Mouse (Mus musculus): ENCODE measurements around the gene Acsbg1. TPM values are rescaled to one million over a fixed set of nuclear protein-coding genes. Genes with fewer than 3 reads are reported as not detected.

The Acsbg1 gene
- polyA plus RNA-seq (2014; fragmentation: Nextera tagmentation; extraction: Ambion mirVana): 14.7 and 16.8 TPM in 2 replicates

GRCm38 (mm10) chr9:54661605-54662377 lies at the start of gene Acsbg1:
Acsbg1 (minus strand) TSS chr9:54661870.
- Histone ChIP-seq H3K27ac (replicated peaks; ENCODE audit: low read depth, low read length) (peak within 1 kb of the TSS; percentile 45; the same call in 1 of the 2 replicates), H3K9me3 (ENCODE audit: control insufficient read depth, low read length) (no peaks in the 10 kb centered on the region), H3K4me1 (ENCODE audit: control insufficient read depth, insufficient read depth, low read length) (peaks cover 11% of the 10 kb centered on the region; the same call in 1 of the 2 replicates), H3K27me3 (ENCODE audit: control insufficient read depth, insufficient read depth, low read length) (no peaks in the 10 kb centered on the region), H3K36me3 (ENCODE audit: control insufficient read depth, insufficient read depth, low read length) (no peaks in the 10 kb centered on the region), H3K4me2 (ENCODE audit: low read length) (peak within 1 kb of the TSS; percentile 40), H3K4me3 (replicated peaks; ENCODE audit: low read depth, low read length) (no peak within 1 kb of the TSS), H3K9ac (replicated peaks; ENCODE audit: low read length) (no peak within 1 kb of the TSS)
- ATAC-seq (ENCODE audit: low FRiP score, low TSS enrichment) (0 out of 2 replicates have a peak, but pooled peaks have one; percentile 50), DNase-seq (peak; percentile 49)
- 6% methylated on average over 10 of the region's 10 CpGs for WGBS

GRCm38 (mm10) chr9:54708085-54708484 lies 46.4 kb upstream of the Acsbg1 start:
- Histone ChIP-seq H3K9ac (replicated peaks; ENCODE audit: low read length) (no peak overlapping the region), H3K27ac (replicated peaks; ENCODE audit: low read depth, low read length) (no peak overlapping the region), H3K9me3 (ENCODE audit: control insufficient read depth, low read length) (no peaks in the 10 kb centered on the region), H3K27me3 (ENCODE audit: control insufficient read depth, insufficient read depth, low read length) (no peaks in the 10 kb centered on the region), H3K4me2 (ENCODE audit: low read length) (no peak overlapping the region), H3K4me3 (replicated peaks; ENCODE audit: low read depth, low read length) (no peak overlapping the region), H3K4me1 (ENCODE audit: control insufficient read depth, insufficient read depth, low read length) (no peaks in the 10 kb centered on the region), H3K36me3 (ENCODE audit: control insufficient read depth, insufficient read depth, low read length) (peaks cover 24% of the 10 kb centered on the region)
- DNase-seq: no peak
- ATAC-seq (ENCODE audit: low FRiP score, low TSS enrichment): no peak
- 92% methylated on average over 5 of the region's 5 CpGs for WGBS

- DNase-seq: peak; percentile 26
These were observed 45.8 kb upstream of the Acsbg1 start for GRCm38 (mm10) chr9:54707288-54707999.

GRCm38 (mm10) chr9:54705561-54705960 lies 43.9 kb upstream of the Acsbg1 start:
- H3K4me1 ChIP-seq (ENCODE audit: control insufficient read depth, insufficient read depth, low read length): no peaks in the 10 kb centered on the region
- no peaks in the 10 kb centered on the region for H3K9me3 ChIP-seq (ENCODE audit: control insufficient read depth, low read length)
- H3K27ac ChIP-seq (replicated peaks; ENCODE audit: low read depth, low read length): no peak overlapping the region
- no peak overlapping the region for H3K9ac ChIP-seq (replicated peaks; ENCODE audit: low read length)
- peak; percentile 13 for DNase-seq
- 63% methylated on average over 1 of the region's 1 CpGs for WGBS
- H3K27me3 ChIP-seq (ENCODE audit: control insufficient read depth, insufficient read depth, low read length): peaks cover 8% of the 10 kb centered on the region
- no peak overlapping the region for H3K4me3 ChIP-seq (replicated peaks; ENCODE audit: low read depth, low read length)
- ATAC-seq (ENCODE audit: low FRiP score, low TSS enrichment): no peak
- H3K36me3 ChIP-seq (ENCODE audit: control insufficient read depth, insufficient read depth, low read length): peaks cover 9% of the 10 kb centered on the region; the same call in 1 of the 2 replicates
- H3K4me2 ChIP-seq (ENCODE audit: low read length): no peak overlapping the region

More at GRCm38 (mm10) chr9:54707288-54707999, 45.8 kb upstream of the Acsbg1 start:
- Histone ChIP-seq H3K36me3 (ENCODE audit: control insufficient read depth, insufficient read depth, low read length) (peaks cover 24% of the 10 kb centered on the region), H3K9me3 (ENCODE audit: control insufficient read depth, low read length) (no peaks in the 10 kb centered on the region), H3K4me2 (ENCODE audit: low read length) (no peak overlapping the region), H3K27ac (replicated peaks; ENCODE audit: low read depth, low read length) (no peak overlapping the region), H3K4me3 (replicated peaks; ENCODE audit: low read depth, low read length) (no peak overlapping the region), H3K9ac (replicated peaks; ENCODE audit: low read length) (no peak overlapping the region), H3K27me3 (ENCODE audit: control insufficient read depth, insufficient read depth, low read length) (no peaks in the 10 kb centered on the region), H3K4me1 (ENCODE audit: control insufficient read depth, insufficient read depth, low read length) (no peaks in the 10 kb centered on the region)
- 24% methylated on average over 8 of the region's 8 CpGs for WGBS
- no peak for ATAC-seq (ENCODE audit: low FRiP score, low TSS enrichment)

- no peaks in the 10 kb centered on the region for H3K9me3 ChIP-seq (ENCODE audit: control insufficient read depth, low read length)
- H3K36me3 ChIP-seq (ENCODE audit: control insufficient read depth, insufficient read depth, low read length): 0 out of 2 replicates have a peak, but pooled peaks cover 7% of the 10 kb centered on the region
- H3K4me1 ChIP-seq (ENCODE audit: control insufficient read depth, insufficient read depth, low read length): no peaks in the 10 kb centered on the region
- DNase-seq (no peak), ATAC-seq (ENCODE audit: low FRiP score, low TSS enrichment) (no peak)
- no peak overlapping the region for H3K9ac ChIP-seq (replicated peaks; ENCODE audit: low read length)
- H3K4me3 ChIP-seq (replicated peaks; ENCODE audit: low read depth, low read length): no peak overlapping the region
- 82% methylated on average over 5 of the region's 5 CpGs for WGBS
- peaks cover 19% of the 10 kb centered on the region for H3K27me3 ChIP-seq (ENCODE audit: control insufficient read depth, insufficient read depth, low read length)
- H3K27ac ChIP-seq (replicated peaks; ENCODE audit: low read depth, low read length): no peak overlapping the region
- no peak overlapping the region for H3K4me2 ChIP-seq (ENCODE audit: low read length)
These were observed 42.7 kb upstream of the Acsbg1 start for GRCm38 (mm10) chr9:54704361-54704760.

- no peaks in the 10 kb centered on the region for H3K9me3 ChIP-seq (ENCODE audit: control insufficient read depth, low read length)
- H3K4me1 ChIP-seq (ENCODE audit: control insufficient read depth, insufficient read depth, low read length): peaks cover 5% of the 10 kb centered on the region; the same call in 1 of the 2 replicates
- no peak overlapping the region for H3K4me2 ChIP-seq (ENCODE audit: low read length)
- ATAC-seq (ENCODE audit: low FRiP score, low TSS enrichment): no peak
- 90% methylated on average over 2 of the region's 2 CpGs for WGBS
- H3K27ac ChIP-seq (replicated peaks; ENCODE audit: low read depth, low read length): no peak overlapping the region
- H3K36me3 ChIP-seq (ENCODE audit: control insufficient read depth, insufficient read depth, low read length): no peaks in the 10 kb centered on the region
- peaks cover 24% of the 10 kb centered on the region for H3K27me3 ChIP-seq (ENCODE audit: control insufficient read depth, insufficient read depth, low read length)
- H3K9ac ChIP-seq (replicated peaks; ENCODE audit: low read length): no peak overlapping the region
- DNase-seq: no peak
- H3K4me3 ChIP-seq (replicated peaks; ENCODE audit: low read depth, low read length): no peak overlapping the region
These were observed 40.9 kb upstream of the Acsbg1 start for GRCm38 (mm10) chr9:54702581-54702980.

- H3K27ac ChIP-seq (replicated peaks; ENCODE audit: low read depth, low read length): no peak overlapping the region
- DNase-seq (no peak), ATAC-seq (ENCODE audit: low FRiP score, low TSS enrichment) (no peak)
- H3K27me3 ChIP-seq (ENCODE audit: control insufficient read depth, insufficient read depth, low read length): peaks cover 24% of the 10 kb centered on the region
- H3K4me2 ChIP-seq (ENCODE audit: low read length): no peak overlapping the region
- H3K4me1 ChIP-seq (ENCODE audit: control insufficient read depth, insufficient read depth, low read length): peaks cover 5% of the 10 kb centered on the region; the same call in 1 of the 2 replicates
- H3K9ac ChIP-seq (replicated peaks; ENCODE audit: low read length): no peak overlapping the region
- WGBS: 79% methylated on average over 7 of the region's 7 CpGs
- no peaks in the 10 kb centered on the region for H3K9me3 ChIP-seq (ENCODE audit: control insufficient read depth, low read length)
- H3K4me3 ChIP-seq (replicated peaks; ENCODE audit: low read depth, low read length): no peak overlapping the region
- H3K36me3 ChIP-seq (ENCODE audit: control insufficient read depth, insufficient read depth, low read length): no peaks in the 10 kb centered on the region
These were observed 39.1 kb upstream of the Acsbg1 start for GRCm38 (mm10) chr9:54700746-54701145.

- H3K36me3 ChIP-seq (ENCODE audit: control insufficient read depth, insufficient read depth, low read length): no peaks in the 10 kb centered on the region
- peaks cover 5% of the 10 kb centered on the region; the same call in 1 of the 2 replicates for H3K4me1 ChIP-seq (ENCODE audit: control insufficient read depth, insufficient read depth, low read length)
- 25% methylated on average over 9 of the region's 9 CpGs for WGBS
- H3K9me3 ChIP-seq (ENCODE audit: control insufficient read depth, low read length): no peaks in the 10 kb centered on the region
- H3K4me2 ChIP-seq (ENCODE audit: low read length): peak overlapping the region; percentile 83
- ATAC-seq (ENCODE audit: low FRiP score, low TSS enrichment): no peak
- DNase-seq: no peak
- H3K4me3 ChIP-seq (replicated peaks; ENCODE audit: low read depth, low read length): peak overlapping the region; percentile 63
- no peak overlapping the region for H3K27ac ChIP-seq (replicated peaks; ENCODE audit: low read depth, low read length)
- peaks cover 24% of the 10 kb centered on the region for H3K27me3 ChIP-seq (ENCODE audit: control insufficient read depth, insufficient read depth, low read length)
- peak overlapping the region; percentile 64 for H3K9ac ChIP-seq (replicated peaks; ENCODE audit: low read length)
These were observed 38.5 kb upstream of the Acsbg1 start for GRCm38 (mm10) chr9:54700174-54700475.
